Mouse (Mus musculus) left cerebral cortex, postnatal 25 days (tissue): ENCODE data around the gene AC192777.2. TPM values are rescaled to one million over a fixed set of nuclear protein-coding genes. Genes with fewer than 3 reads are reported as not detected.
"Not testable (repeated sequence)": the region's sequence is repeated elsewhere in the genome, so short reads cannot be mapped to it uniquely, and the experiment has no call there.

Source experiments
- DNase-seq, 2 experiments: peaks; one replicate each; pipeline ENCODE4 v3.0.0; 2022; ENCODE audit warnings: low spot score in 2 of 2, mixed read lengths in 1 of 2
- intact Hi-C: fragments of 180-260 bp; cut with DNase I; formaldehyde crosslinking; loops from one replicate; pipeline ENCODE4 v1.15.1; 2025
- microRNA-seq, 2 experiments: library from miRNA; unstranded; fragments of <30 nt; microRNA quantifications; one replicate each; pipeline ENCODE4 v1.2.0; 2022
- total RNA-seq, 2 experiments: library from RNA; stranded (reverse); gene quantifications; 2 replicates each; pipeline ENCODE4 v1.2.3; 2021

The AC192777.2 gene
- total RNA-seq, result not detected

- intact Hi-C loops, DNase-seq: not testable (repeated sequence)
Observed at GRCm38 (mm10) chr17:40095150-40095549, at the start of gene AC192777.2. Gene AC192777.2, plus strand, starts transcription at chr17:40095450.

GRCm38 (mm10) chr17:40116172-40116571, 20.9 kb downstream of the AC192777.2 start:
- intact Hi-C loops, result loop anchor here (10.0 kb wide), 1 partner anchor 211 kb away; no protein-coding TSS in a partner anchor
- DNase-seq, result not testable (repeated sequence)

GRCm38 (mm10) chr17:40116877-40117276, 21.6 kb downstream of the AC192777.2 start:
- intact Hi-C loops, result loop anchor here (10.0 kb wide), 1 partner anchor 212 kb away; no protein-coding TSS in a partner anchor
- peak in 1 of 2 experiments; percentile 7 for DNase-seq

Small RNA genes within 50 kb of the gene (microRNA-seq; reads per million reads assigned to microRNA genes)
- 0 reads per million in 2 experiments for gene Gm26376

Other genes starting within 250 kb of the AC192777.2 start
- gene Esp38, start 144.9 kb upstream of the AC192777.2 start, total RNA-seq, result not detected
- not detected for gene Pgk2, start 113.2 kb downstream of the AC192777.2 start, total RNA-seq
- gene Crisp3, start 146.8 kb downstream of the AC192777.2 start, total RNA-seq, result not detected
- not detected for gene Crisp1, start 223.8 kb downstream of the AC192777.2 start, total RNA-seq